Mouse (Mus musculus) liver, embryonic 14.5 days (tissue): ENCODE data around the gene Med22. TPM values are rescaled to one million over a fixed set of nuclear protein-coding genes. Genes with fewer than 3 reads are reported as not detected.
A peak's percentile ranks its signal among the peaks of the same experiment; 100 is the strongest.

Experiments
- ATAC-seq: fragments of 200-750 bp; cut with Nextera tagmentation; 2 replicates; pipeline ENCODE4 v1.8.0; 2017; ENCODE audit warnings: moderate number of reproducible peaks, mild to moderate bottlenecking, moderate library complexity; ENCODE audit not compliant: insufficient read depth
- DNase-seq, 3 experiments: peaks; one replicate each; pipeline ENCODE4 v3.0.0-alpha.2; 2012 to 2013; ENCODE audit warnings: low read depth in 3 of 3, low spot score in 3 of 3
- H3K27ac ChIP-seq: fragments of 300-500 bp; sonication (generic); 2 replicates; pipeline ENCODE4 v1.5.1; 2014; ENCODE audit warnings: moderate library complexity, mild to moderate bottlenecking, control low read depth, inconsistent platforms
- H3K27me3 ChIP-seq: fragments of 300-500 bp; sonication (generic); 2 replicates; pipeline ENCODE4 v1.6.1; 2014; ENCODE audit warnings: mild to moderate bottlenecking, low read length, moderate library complexity; ENCODE audit not compliant: control insufficient read depth, insufficient read depth
- H3K36me3 ChIP-seq: fragments of 300-500 bp; sonication (generic); replicated peaks from 2 replicates; pipeline ENCODE4 v1.6.1; 2014; ENCODE audit warnings: low read depth; ENCODE audit not compliant: control insufficient read depth, insufficient read depth
- H3K4me1 ChIP-seq, 2 experiments: fragments of 200-500 bp in 1 of 2; fragments of 300-500 bp in 1 of 2; sonication (generic) in 1 of 2; replicated peaks; 2 replicates each; pipeline ENCODE4 v1.6.1; 2012 to 2014; ENCODE audit warnings: antibody characterized with exemption in 1 of 2, inconsistent platforms in 1 of 2, low read length in 1 of 2; ENCODE audit not compliant: control insufficient read depth in 2 of 2, insufficient read depth in 2 of 2
- H3K4me2 ChIP-seq: fragments of 300-500 bp; sonication (generic); 2 replicates; pipeline ENCODE4 v1.6.1; 2014; ENCODE audit warnings: low read depth, mild to moderate bottlenecking, control low read depth, moderate library complexity
- H3K4me3 ChIP-seq, 2 experiments: fragments of 200-500 bp in 1 of 2; fragments of 300-500 bp in 1 of 2; sonication (generic) in 1 of 2; 2 replicates each; pipeline ENCODE4 v1.5.1; 2012 to 2014; ENCODE audit warnings: low read depth in 2 of 2, low read length in 2 of 2, mild to moderate bottlenecking in 2 of 2, control low read depth in 1 of 2, inconsistent platforms in 1 of 2, moderate library complexity in 1 of 2; ENCODE audit not compliant: insufficient read depth in 1 of 2
- H3K9ac ChIP-seq: fragments of 300-500 bp; sonication (generic); replicated peaks from 2 replicates; pipeline ENCODE4 v1.6.1; 2014; ENCODE audit warnings: mild to moderate bottlenecking, control low read depth, moderate library complexity
- H3K9me3 ChIP-seq: fragments of 300-500 bp; sonication (generic); 2 replicates; pipeline ENCODE4 v1.6.1; 2016; ENCODE audit warnings: low read length, mixed read lengths; ENCODE audit not compliant: control insufficient read depth
- CTCF ChIP-seq: IDR thresholded peaks from 2 replicates; pipeline ENCODE4 v1.5.1; 2016; ENCODE audit warnings: antibody characterized with exemption, low read depth, control low read depth
- EP300 ChIP-seq: IDR thresholded peaks from 2 replicates; pipeline ENCODE4 v1.6.1; 2016; ENCODE audit warnings: antibody characterized with exemption, low read depth
- WGBS: fragments of 180-500 bp; shearing (Covaris S2); extraction: QIAGEN DNeasy Blood & Tissue Kit; methylation state at CpG from one replicate; pipeline ENCODE4 v1.1.7; 2014; ENCODE audit not compliant: insufficient replicate concordance; 5-methylcytosine and 5-hydroxymethylcytosine counted together
- polyA plus RNA-seq, 2 experiments: library from polyadenylated mRNA; depleted of rRNA in 1 of 2; stranded (reverse) in 1 of 2; unstranded in 1 of 2; fragments of >200 nt; fragmentation: Nextera tagmentation in 1 of 2; extraction: Ambion mirVana in 1 of 2; gene quantifications; 2 replicates each; pipeline versions ENCODE4 v1.2.1 to v1.2.3; 2012 to 2014

Med22 gene
- polyA plus RNA-seq, 2 experiments, result 10.4 to 15.1 TPM

- no peaks in the 10 kb centered on the region for H3K27me3 ChIP-seq
- peak overlapping the region; percentile 99 for H3K9ac ChIP-seq
- peak overlapping the region; percentile 74 for H3K27ac ChIP-seq
- TF ChIP-seq EP300 (no peak), CTCF (no peak)
- H3K9me3 ChIP-seq, result no peaks in the 10 kb centered on the region
- peak overlapping the region; percentile 92 to 96 for H3K4me3 ChIP-seq
- DNase-seq (no peak), ATAC-seq (no peak)
- peak overlapping the region; percentile 97 for H3K4me2 ChIP-seq
- 51% methylated on average over 5 of the region's 5 CpGs for WGBS
- peaks cover 44% of the 10 kb centered on the region for H3K36me3 ChIP-seq
- H3K4me1 ChIP-seq, result peaks cover 20 to 29% of the 10 kb centered on the region in 2 experiments
Observed at GRCm38 (mm10) chr2:26912253-26912770, 1.8 kb upstream of the Med22 start.

- Histone ChIP-seq H3K27me3 (no peaks in the 10 kb centered on the region), H3K9me3 (no peaks in the 10 kb centered on the region), H3K4me2 (peak overlapping the region; percentile 97), H3K9ac (peak overlapping the region; percentile 99), H3K4me3 (peak overlapping the region; percentile 92 to 96), H3K4me1 (peaks cover 15 to 23% of the 10 kb centered on the region in 2 experiments), H3K36me3 (peaks cover 53% of the 10 kb centered on the region), H3K27ac (peak overlapping the region; percentile 74)
- DNase-seq, result peak in 2 of 3 experiments; percentile 47 to 61
- no peak; the same call in 1 of the 2 replicates for TF ChIP-seq CTCF
- no peak for TF ChIP-seq EP300
- ATAC-seq, result peak; percentile 46
- under 1% methylated on average over 37 of the region's 37 CpGs for WGBS
Observed at GRCm38 (mm10) chr2:26910994-26911765, 703 bp upstream of the Med22 start.

GRCm38 (mm10) chr2:26909387-26909784 lies 1.1 kb downstream of the Med22 start:
- Histone ChIP-seq H3K4me2 (peak overlapping the region; percentile 97), H3K9me3 (no peaks in the 10 kb centered on the region), H3K4me3 (peak overlapping the region; percentile 80 to 92), H3K4me1 (peaks cover 12% of the 10 kb centered on the region in 2 experiments), H3K36me3 (peaks cover 56% of the 10 kb centered on the region), H3K27ac (peak overlapping the region; percentile 87), H3K9ac (peak overlapping the region; percentile 74), H3K27me3 (no peaks in the 10 kb centered on the region)
- ATAC-seq, result no peak
- TF ChIP-seq CTCF (peak; percentile 45), EP300 (no peak)
- DNase-seq, result no peak

- 55% methylated on average over 18 of the region's 18 CpGs for WGBS
- DNase-seq (no peak), ATAC-seq (no peak)
- Histone ChIP-seq H3K9ac (peak overlapping the region; percentile 74), H3K4me2 (peak overlapping the region; percentile 97), H3K36me3 (peaks cover 50% of the 10 kb centered on the region), H3K4me1 (peaks cover 12 to 13% of the 10 kb centered on the region in 2 experiments), H3K9me3 (no peaks in the 10 kb centered on the region), H3K4me3 (peak overlapping the region; percentile 80 to 92), H3K27ac (no peak overlapping the region), H3K27me3 (no peaks in the 10 kb centered on the region)
- no peak for TF ChIP-seq EP300
- TF ChIP-seq CTCF, result no peak
Observed at GRCm38 (mm10) chr2:26908710-26909386, 1.6 kb downstream of the Med22 start.

- H3K9me3 ChIP-seq, result no peaks in the 10 kb centered on the region
- peak; percentile 92 for TF ChIP-seq CTCF
- TF ChIP-seq EP300, result no peak
- no peak overlapping the region for H3K4me2 ChIP-seq
- WGBS, result 51% methylated on average over 4 of the region's 4 CpGs
- H3K9ac ChIP-seq, result no peak overlapping the region
- no peak overlapping the region for H3K27ac ChIP-seq
- peaks cover 9 to 15% of the 10 kb centered on the region in 2 experiments for H3K4me1 ChIP-seq
- no peaks in the 10 kb centered on the region for H3K27me3 ChIP-seq
- ATAC-seq (no peak), DNase-seq (no peak)
- H3K36me3 ChIP-seq, result peaks cover 33% of the 10 kb centered on the region
- no peak overlapping the region for H3K4me3 ChIP-seq
Observed at GRCm38 (mm10) chr2:26907109-26907508, 3.4 kb downstream of the Med22 start.
